Mouse (Mus musculus) forebrain, embryonic 14.5 days (tissue): ENCODE results near the gene Dync1li2. TPM values are rescaled to one million over a fixed set of nuclear protein-coding genes. Genes with fewer than 3 reads are reported as not detected.

Experiments
- ATAC-seq: fragments of 200-750 bp; cut with Nextera tagmentation; 2 replicates; pipeline ENCODE4 v1.8.0; 2017; ENCODE audit warnings: mild to moderate bottlenecking, moderate library complexity
- DNase-seq: peaks from one replicate; pipeline ENCODE4 v3.0.0-alpha.2; 2015; ENCODE audit warnings: low spot score
- H3K27ac ChIP-seq: fragments of 300-500 bp; sonication (generic); 2 replicates; pipeline ENCODE4 v1.5.1; 2014; ENCODE audit warnings: low read depth, mild to moderate bottlenecking, control low read depth, low read length, moderate library complexity
- H3K27me3 ChIP-seq: fragments of 300-500 bp; sonication (generic); replicated peaks from 2 replicates; pipeline ENCODE4 v1.6.1; 2014; ENCODE audit warnings: low read length, control low read depth, mixed read lengths; ENCODE audit not compliant: control insufficient read depth, insufficient read depth
- H3K36me3 ChIP-seq: fragments of 300-500 bp; sonication (generic); 2 replicates; pipeline ENCODE4 v1.6.1; 2014; ENCODE audit warnings: low read length, control low read depth; ENCODE audit not compliant: control insufficient read depth, insufficient read depth
- H3K4me1 ChIP-seq: fragments of 300-500 bp; sonication (generic); 2 replicates; pipeline ENCODE4 v1.6.1; 2014; ENCODE audit warnings: antibody characterized with exemption, low read length, control low read depth; ENCODE audit not compliant: control insufficient read depth, insufficient read depth
- H3K4me2 ChIP-seq: fragments of 300-500 bp; sonication (generic); 2 replicates; pipeline ENCODE4 v1.6.1; 2014; ENCODE audit warnings: mild to moderate bottlenecking, control low read depth, low read length
- H3K4me3 ChIP-seq: fragments of 300-500 bp; sonication (generic); 2 replicates; pipeline ENCODE4 v1.5.1; 2014; ENCODE audit warnings: low read depth, low read length, control low read depth
- H3K9ac ChIP-seq: fragments of 300-500 bp; sonication (generic); 2 replicates; pipeline ENCODE4 v1.6.1; 2014; ENCODE audit warnings: mild to moderate bottlenecking, low read length, control low read depth, moderate library complexity
- H3K9me3 ChIP-seq: fragments of 300-500 bp; sonication (generic); replicated peaks from 2 replicates; pipeline ENCODE4 v1.6.1; 2016; ENCODE audit warnings: low read length, control low read depth, mixed read lengths; ENCODE audit not compliant: control insufficient read depth
- WGBS: fragments of 180-500 bp; shearing (Covaris S2); extraction: QIAGEN DNeasy Blood & Tissue Kit; methylation state at CpG from one replicate; pipeline ENCODE4 v1.1.7; 2014; 5-methylcytosine and 5-hydroxymethylcytosine counted together
- polyA plus RNA-seq: library from polyadenylated mRNA; unstranded; fragments of >200 nt; fragmentation: Nextera tagmentation; extraction: Ambion mirVana; gene quantifications from 2 replicates; pipeline ENCODE4 v1.2.1, GENCODE M21; 2014

Dync1li2 gene
- polyA plus RNA-seq, 1 experiment from 2014 or later, result 61.1 TPM

DNA sequence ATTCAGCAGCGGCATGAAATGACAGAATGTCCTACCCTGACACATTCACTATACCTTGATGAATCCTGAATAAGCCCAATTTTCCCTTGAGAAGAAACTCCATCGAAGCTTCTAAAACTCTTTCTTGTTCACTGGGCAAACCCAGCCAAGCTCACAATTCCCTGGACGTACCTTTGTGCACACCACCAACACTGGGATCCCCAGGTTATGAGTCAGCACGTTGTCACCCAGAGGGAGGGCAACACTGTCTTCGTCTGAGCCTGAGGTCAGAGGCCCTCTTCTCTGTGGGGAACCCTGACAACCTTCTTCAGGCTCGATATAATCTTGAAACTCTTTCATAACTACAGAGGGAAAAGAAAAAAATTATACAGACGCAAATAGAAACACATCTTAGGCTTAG is 12.6 kb downstream of the Dync1li2 start:
- DNase-seq, result no peak
- H3K4me3 ChIP-seq, result no peak overlapping the region
- no peak overlapping the region for H3K4me2 ChIP-seq
- WGBS, result 88% methylated on average over 7 of the region's 7 CpGs
- no peaks in the 10 kb centered on the region for H3K9me3 ChIP-seq
- H3K4me1 ChIP-seq, result no peaks in the 10 kb centered on the region; the same call in 1 of the 2 replicates
- no peak overlapping the region for H3K9ac ChIP-seq
- ATAC-seq, result no peak
- no peak overlapping the region for H3K27ac ChIP-seq
- H3K36me3 ChIP-seq, result peaks cover 100% of the 10 kb centered on the region
- H3K27me3 ChIP-seq, result no peaks in the 10 kb centered on the region

DNA sequence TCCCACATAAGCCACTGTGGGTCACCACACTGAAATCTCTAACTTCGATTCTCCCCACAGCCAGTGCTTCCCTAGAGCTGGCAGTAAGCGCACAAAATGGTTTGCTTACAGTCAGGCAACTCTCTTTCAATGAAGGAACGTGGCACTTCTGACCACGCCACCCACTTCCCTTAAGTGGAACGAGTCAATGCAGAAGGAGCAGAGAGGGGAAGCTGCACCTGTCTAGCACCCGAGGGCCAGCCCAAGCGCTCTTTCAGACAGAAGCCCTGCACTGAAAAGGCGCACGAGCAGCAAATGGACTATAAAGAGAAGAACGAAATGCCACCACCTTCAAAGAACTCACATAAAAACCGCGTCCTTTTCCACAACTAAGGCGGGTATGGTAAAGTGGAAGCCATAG is 15.1 kb downstream of the Dync1li2 start:
- no peak for ATAC-seq
- no peak for DNase-seq
- WGBS, result 96% methylated on average over 13 of the region's 13 CpGs
- Histone ChIP-seq H3K4me1 (no peaks in the 10 kb centered on the region), H3K4me3 (no peak overlapping the region), H3K4me2 (no peak overlapping the region), H3K27ac (no peak overlapping the region), H3K9me3 (no peaks in the 10 kb centered on the region), H3K27me3 (no peaks in the 10 kb centered on the region), H3K36me3 (peaks cover 100% of the 10 kb centered on the region), H3K9ac (no peak overlapping the region)

DNA sequence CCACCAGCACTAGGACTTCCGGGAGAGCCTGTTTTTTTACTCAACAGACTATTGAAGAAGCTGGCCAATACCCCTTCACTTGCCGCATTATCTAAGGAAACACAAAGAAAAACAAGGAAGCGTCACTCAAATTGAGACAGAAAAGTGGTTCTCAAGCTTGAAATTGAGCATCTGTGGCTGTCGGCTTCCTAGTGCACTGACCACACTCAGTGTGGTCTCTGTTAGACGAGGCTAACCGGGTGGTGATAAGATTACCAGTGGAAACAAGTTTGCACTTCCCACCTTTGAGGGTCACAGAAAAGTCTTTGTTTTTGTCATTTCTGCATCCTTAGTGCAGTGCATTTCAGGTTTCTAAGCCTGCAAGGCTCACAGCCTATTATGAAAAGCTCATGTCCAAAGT is 20.5 kb downstream of the Dync1li2 start:
- Histone ChIP-seq H3K27me3 (no peaks in the 10 kb centered on the region), H3K4me1 (no peaks in the 10 kb centered on the region), H3K4me2 (no peak overlapping the region), H3K9me3 (no peaks in the 10 kb centered on the region), H3K36me3 (peaks cover 98% of the 10 kb centered on the region), H3K27ac (no peak overlapping the region), H3K4me3 (no peak overlapping the region), H3K9ac (no peak overlapping the region)
- 89% methylated on average over 6 of the region's 6 CpGs for WGBS
- no peak for DNase-seq
- no peak for ATAC-seq

DNA sequence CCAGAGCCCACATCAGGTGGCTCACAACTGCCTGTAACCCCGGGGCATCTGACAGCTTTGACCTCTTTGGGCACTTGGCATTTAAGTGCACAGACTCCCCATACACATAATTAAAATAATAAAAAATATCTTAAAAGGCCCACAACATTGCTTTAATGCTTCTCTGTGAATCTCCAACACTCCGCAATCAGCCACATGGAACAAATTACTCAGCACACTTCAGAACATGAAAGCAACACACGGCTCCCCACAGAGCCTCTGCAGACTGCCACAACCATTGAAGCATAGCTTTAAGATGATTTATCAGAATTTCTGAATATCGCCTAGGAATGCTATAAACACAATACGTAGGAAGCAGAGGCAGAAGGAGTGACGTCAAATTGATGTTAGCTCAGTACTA is 26.8 kb downstream of the Dync1li2 start:
- no peaks in the 10 kb centered on the region for H3K4me1 ChIP-seq
- H3K4me3 ChIP-seq, result no peak overlapping the region
- 92% methylated on average over 6 of the region's 6 CpGs for WGBS
- H3K4me2 ChIP-seq, result no peak overlapping the region
- H3K9me3 ChIP-seq, result no peaks in the 10 kb centered on the region
- H3K27ac ChIP-seq, result no peak overlapping the region
- H3K9ac ChIP-seq, result no peak overlapping the region
- H3K27me3 ChIP-seq, result no peaks in the 10 kb centered on the region
- no peak for ATAC-seq
- H3K36me3 ChIP-seq, result peaks cover 47% of the 10 kb centered on the region
- DNase-seq, result no peak

DNA sequence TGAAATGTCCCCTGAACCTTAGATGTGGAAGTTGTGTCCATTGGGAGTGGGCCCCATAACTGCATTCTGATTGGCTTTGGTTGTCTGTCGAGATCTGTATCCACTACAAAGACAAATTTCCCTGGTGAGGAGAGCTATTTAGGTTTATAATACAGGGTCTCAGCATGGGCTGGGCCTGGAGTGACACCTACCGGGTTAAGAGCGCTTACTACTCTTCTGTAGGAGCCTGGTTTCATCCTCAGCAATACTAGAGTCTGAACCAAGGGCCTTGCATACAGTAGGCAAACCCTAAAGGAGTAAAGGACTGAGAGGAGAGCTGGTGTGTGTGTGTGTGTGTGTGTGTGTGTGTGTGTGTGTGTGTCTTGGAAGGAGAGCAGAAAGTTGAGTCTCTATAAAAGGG is 28.6 kb downstream of the Dync1li2 start:
- DNase-seq, result no peak
- H3K4me1 ChIP-seq, result no peaks in the 10 kb centered on the region
- ATAC-seq, result peak; percentile 13; the same call in 1 of the 2 replicates
- H3K27me3 ChIP-seq, result no peaks in the 10 kb centered on the region
- no peak overlapping the region for H3K4me3 ChIP-seq
- H3K9ac ChIP-seq, result no peak overlapping the region
- no peak overlapping the region for H3K4me2 ChIP-seq
- no peak overlapping the region for H3K27ac ChIP-seq
- WGBS, result 50% methylated on average over 3 of the region's 3 CpGs
- peaks cover 29% of the 10 kb centered on the region for H3K36me3 ChIP-seq
- H3K9me3 ChIP-seq, result no peaks in the 10 kb centered on the region

DNA sequence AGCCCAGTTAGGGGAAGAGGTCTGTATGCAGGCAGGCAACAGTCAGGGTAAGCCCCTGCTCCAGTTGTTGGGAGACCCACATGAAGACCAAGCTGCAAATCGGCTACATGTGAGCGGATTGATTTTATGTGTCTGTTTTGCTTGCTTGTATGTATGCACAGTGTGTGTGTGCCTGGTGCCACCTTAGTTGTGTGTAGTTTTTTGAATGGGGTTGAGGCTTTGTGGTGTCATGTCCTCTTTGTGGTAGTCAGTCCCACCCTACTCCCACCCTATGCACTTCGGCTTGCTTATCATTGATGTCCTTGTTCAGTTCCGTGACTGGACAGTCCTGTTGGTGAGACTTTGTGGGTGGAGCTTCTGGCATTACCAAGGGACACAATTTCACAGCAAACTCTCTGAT is 29.1 kb downstream of the Dync1li2 start:
- DNase-seq (no peak), ATAC-seq (no peak)
- no peak overlapping the region for H3K4me3 ChIP-seq
- no peaks in the 10 kb centered on the region for H3K9me3 ChIP-seq
- H3K4me2 ChIP-seq, result no peak overlapping the region
- no peaks in the 10 kb centered on the region for H3K4me1 ChIP-seq
- no peaks in the 10 kb centered on the region for H3K27me3 ChIP-seq
- WGBS, result 83% methylated on average over 4 of the region's 4 CpGs
- peaks cover 25% of the 10 kb centered on the region for H3K36me3 ChIP-seq
- no peak overlapping the region for H3K9ac ChIP-seq
- H3K27ac ChIP-seq, result no peak overlapping the region

DNA sequence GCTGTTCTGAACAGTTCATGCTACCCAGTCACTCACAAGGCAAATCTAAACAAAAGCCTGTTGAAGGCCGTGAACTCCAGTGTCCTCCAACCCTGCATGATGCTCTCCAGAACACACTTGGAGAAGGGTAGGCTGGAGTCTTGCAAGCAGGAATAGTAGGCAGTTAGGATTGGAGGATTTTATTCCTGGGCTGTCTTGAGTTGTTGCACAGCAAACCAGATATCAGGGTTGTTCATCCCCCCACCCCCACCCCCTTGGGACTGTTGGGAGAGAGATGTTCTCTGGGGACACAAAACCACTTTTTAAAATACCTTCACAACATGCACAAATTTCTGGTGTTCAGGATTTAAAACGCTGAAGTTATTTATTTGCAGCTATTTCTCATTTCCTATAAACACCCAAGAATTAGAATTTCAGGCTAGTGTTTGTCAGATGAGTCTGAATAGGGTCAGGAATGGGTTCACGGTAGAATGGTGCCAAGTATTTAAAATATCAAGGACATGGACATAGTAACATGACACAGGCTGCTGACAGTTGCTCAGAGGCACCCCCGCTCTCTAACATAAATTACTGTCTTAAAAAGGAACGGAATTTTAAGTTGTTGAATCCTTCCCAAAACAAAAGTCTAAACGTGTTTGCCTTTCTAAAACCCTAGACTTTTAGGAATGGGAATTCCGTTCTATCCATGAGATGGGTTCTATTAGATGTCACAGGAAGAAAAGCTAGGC is 29.9 kb downstream of the Dync1li2 start:
- Histone ChIP-seq H3K27me3 (no peaks in the 10 kb centered on the region), H3K4me3 (no peak overlapping the region), H3K9ac (no peak overlapping the region), H3K9me3 (no peaks in the 10 kb centered on the region), H3K4me1 (no peaks in the 10 kb centered on the region), H3K27ac (no peak overlapping the region), H3K36me3 (peaks cover 19% of the 10 kb centered on the region), H3K4me2 (no peak overlapping the region)
- ATAC-seq (no peak), DNase-seq (no peak)
- WGBS, result 88% methylated on average over 7 of the region's 7 CpGs

DNA sequence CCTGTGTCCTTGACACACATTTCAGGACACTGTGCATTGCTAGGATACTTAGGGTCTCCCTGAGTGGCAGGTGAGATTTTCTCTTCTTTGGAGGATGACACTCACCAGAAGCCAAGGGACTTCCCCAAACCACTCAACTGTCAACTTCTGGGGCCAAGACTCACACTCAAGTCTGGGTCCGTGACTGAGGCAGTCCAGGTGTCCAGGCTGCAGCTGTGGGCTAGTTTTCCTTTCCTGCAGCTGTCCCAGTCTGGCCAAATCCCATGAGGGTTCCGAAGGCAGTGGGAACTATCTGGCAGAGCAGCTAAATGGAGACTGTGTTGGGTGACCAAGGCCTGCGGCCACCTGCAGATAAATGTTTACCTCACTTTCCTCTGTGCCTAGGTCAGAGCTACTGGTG is 30.9 kb downstream of the Dync1li2 start:
- H3K9me3 ChIP-seq, result no peaks in the 10 kb centered on the region
- H3K36me3 ChIP-seq, result peaks cover 9% of the 10 kb centered on the region
- no peak overlapping the region for H3K27ac ChIP-seq
- ATAC-seq (no peak), DNase-seq (no peak)
- no peaks in the 10 kb centered on the region for H3K4me1 ChIP-seq
- H3K4me2 ChIP-seq, result no peak overlapping the region
- H3K4me3 ChIP-seq, result no peak overlapping the region
- no peak overlapping the region for H3K9ac ChIP-seq
- no peaks in the 10 kb centered on the region for H3K27me3 ChIP-seq
- whole genome bisulfite sequencing, result 88% methylated on average over 3 of the region's 3 CpGs

DNA sequence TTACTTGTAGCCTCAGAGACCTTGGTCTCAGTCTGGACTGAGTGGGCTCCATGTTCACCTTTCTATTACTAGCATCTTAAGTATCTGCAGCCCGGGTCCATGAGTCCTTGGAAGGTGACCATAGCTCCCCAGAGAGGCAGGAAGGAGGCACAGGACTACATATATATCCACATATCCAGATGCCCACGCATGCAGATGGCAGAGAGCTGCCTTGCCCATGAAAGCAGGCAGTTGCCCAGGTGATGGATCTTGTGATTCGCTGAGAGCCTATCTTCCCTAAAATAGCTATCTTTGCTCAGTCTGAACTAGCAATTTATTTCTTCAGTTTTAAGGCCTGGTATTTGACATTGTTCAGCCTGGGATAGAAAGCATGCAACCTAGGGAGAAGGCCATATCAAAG is 31.4 kb downstream of the Dync1li2 start:
- no peaks in the 10 kb centered on the region for H3K27me3 ChIP-seq
- no peak for DNase-seq
- 88% methylated on average over 3 of the region's 3 CpGs for WGBS
- no peaks in the 10 kb centered on the region for H3K9me3 ChIP-seq
- no peak for ATAC-seq
- H3K4me1 ChIP-seq, result no peaks in the 10 kb centered on the region
- no peak overlapping the region for H3K27ac ChIP-seq
- H3K9ac ChIP-seq, result no peak overlapping the region
- no peak overlapping the region for H3K4me2 ChIP-seq
- H3K36me3 ChIP-seq, result 0 out of 2 replicates have a peak, but pooled peaks cover 8% of the 10 kb centered on the region
- no peak overlapping the region for H3K4me3 ChIP-seq
